Mouse (Mus musculus) ovary, postnatal 36 days (tissue): Measurements from ENCODE around the gene Gm13199.

Experiments used
- DNase-seq: peaks from one replicate; pipeline ENCODE4 v3.0.0; 2022; ENCODE audit warnings: low spot score, mixed read lengths

Gene Gm13199

GRCm38 (mm10) chr2:5862834-5863233 is at the start of gene Gm13199:
Gene Gm13199, minus strand, starts transcription at chr2:5862934.
- no peak for DNase-seq

GRCm38 (mm10) chr2:5911282-5911965 is 48.7 kb upstream of the Gm13199 start:
- no peak for DNase-seq

GRCm38 (mm10) chr2:5906625-5907024 is 43.9 kb upstream of the Gm13199 start:
- no peak for DNase-seq

- DNase-seq, result no peak
These were observed 43.4 kb upstream of the Gm13199 start for GRCm38 (mm10) chr2:5906092-5906491.

GRCm38 (mm10) chr2:5900145-5900544 is 37.4 kb upstream of the Gm13199 start:
- DNase-seq, result no peak

- DNase-seq, result peak; percentile 100
These were observed 32.3 kb upstream of the Gm13199 start, which contains the start of gene Sec61a2 for GRCm38 (mm10) chr2:5894843-5895570. Gene Sec61a2, minus strand, starts transcription at chr2:5895432.

GRCm38 (mm10) chr2:5894296-5894695 is 31.6 kb upstream of the Gm13199 start:
- DNase-seq, result no peak

GRCm38 (mm10) chr2:5889412-5889811 is 26.7 kb upstream of the Gm13199 start:
- DNase-seq, result no peak

- no peak for DNase-seq
These were observed 26.1 kb upstream of the Gm13199 start for GRCm38 (mm10) chr2:5888865-5889264.

- no peak for DNase-seq
These were observed 14.7 kb upstream of the Gm13199 start for GRCm38 (mm10) chr2:5877446-5877845.

GRCm38 (mm10) chr2:5869746-5870145 is 7.0 kb upstream of the Gm13199 start:
- DNase-seq, result no peak

- no peak for DNase-seq
These were observed 4.9 kb upstream of the Gm13199 start for GRCm38 (mm10) chr2:5867681-5868080.

- DNase-seq, result no peak
These were observed 10.9 kb downstream of the Gm13199 start for GRCm38 (mm10) chr2:5851866-5852265.

- DNase-seq, result no peak
These were observed 11.6 kb downstream of the Gm13199 start for GRCm38 (mm10) chr2:5851116-5851515.

GRCm38 (mm10) chr2:5845826-5846225 is 16.9 kb downstream of the Gm13199 start:
- no peak for DNase-seq

- DNase-seq, result peak; percentile 82
These were observed 17.7 kb downstream of the Gm13199 start, which contains the start of the genes Nudt5 and Cdc123 for GRCm38 (mm10) chr2:5844873-5845631. Gene Nudt5, plus strand, starts transcription at chr2:5845019. Gene Cdc123, minus strand, starts transcription at chr2:5845164.

GRCm38 (mm10) chr2:5844181-5844872 is 18.4 kb downstream of the Gm13199 start:
- no peak for DNase-seq

- DNase-seq, result no peak
These were observed 21.9 kb downstream of the Gm13199 start for GRCm38 (mm10) chr2:5840815-5841214.

GRCm38 (mm10) chr2:5825265-5825913 is 37.3 kb downstream of the Gm13199 start:
- DNase-seq, result no peak

- DNase-seq, result no peak
These were observed 38.0 kb downstream of the Gm13199 start for GRCm38 (mm10) chr2:5824685-5825084.

GRCm38 (mm10) chr2:5824213-5824612 is 38.5 kb downstream of the Gm13199 start:
- DNase-seq, result no peak
